25 mouse cellular contexts compared by ENCODE assay signal in genomic region chr1:190848676-190849075, GRCm38 (mm10).
DNase-seq lines count a peak whose midpoint lies in the region; ATAC-seq and TF ChIP-seq lines count a peak whose summit lies in the region.
"Had no signal": no experiment of that assay in that cellular context is flagged by ENCODE, and none has a peak within 500 bp of the region (broad histone marks: within the 10 kb centered on the region; RNA-seq: fewer than 3 reads in every experiment).

No protein-coding gene starts in this region.

- H3K4me3 ChIP-seq in intestine, embryonic 15.5 days (replicated peaks) = no peak overlapping the region
- H3K4me3 ChIP-seq in intestine, postnatal 0 days (ENCODE audit: low read depth, low read length) = no peak overlapping the region
- H3K4me3 ChIP-seq in neural tube, embryonic 12.5 days = no peak overlapping the region
- H3K4me3 ChIP-seq in embryonic facial prominence, embryonic 10.5 days = no peak overlapping the region
- no peak overlapping the region for H3K4me3 ChIP-seq in lung, adult 2 months (replicated peaks; ENCODE audit: extremely low read depth, low read depth, low read length)
- H3K4me3 ChIP-seq: embryonic facial prominence, embryonic 13.5 days; heart, embryonic 12.5 days; hindbrain, embryonic 15.5 days; limb, embryonic 15.5 days; stomach, embryonic 15.5 days had no signal

- no peak for TF ChIP-seq CTCF in intestine, postnatal 0 days (IDR thresholded peaks at IDR 0.05; ENCODE audit: low read depth)
- no peak for TF ChIP-seq CTCF in lung, adult 2 months (IDR thresholded peaks at IDR 0.05; ENCODE audit: insufficient read depth, low read length)

- no peak overlapping the region for H3K9ac ChIP-seq in intestine, embryonic 15.5 days
- H3K9ac ChIP-seq in intestine, postnatal 0 days (ENCODE audit: low read depth, low read length) = no peak overlapping the region
- no peak overlapping the region for H3K9ac ChIP-seq in neural tube, embryonic 12.5 days
- H3K9ac ChIP-seq: embryonic facial prominence, embryonic 13.5 days; heart, embryonic 12.5 days; hindbrain, embryonic 15.5 days; limb, embryonic 15.5 days; liver, embryonic 14.5 days; stomach, embryonic 15.5 days had no signal

- ATAC-seq in intestine, embryonic 15.5 days = 0 out of 2 replicates have a peak, but pooled peaks have one; percentile 26
- no peak for ATAC-seq in intestine, postnatal 0 days
- ATAC-seq in neural tube, embryonic 12.5 days (ENCODE audit: low FRiP score, low read depth) = 0 out of 2 replicates have a peak, but pooled peaks have one; percentile 29
- ATAC-seq: forebrain, embryonic 14.5 days had no signal

- H3K27ac ChIP-seq in intestine, embryonic 15.5 days = no peak overlapping the region
- H3K27ac ChIP-seq in intestine, postnatal 0 days (ENCODE audit: low read depth, low read length) = no peak overlapping the region
- no peak overlapping the region for H3K27ac ChIP-seq in neural tube, embryonic 12.5 days
- no peak overlapping the region for H3K27ac ChIP-seq in embryonic facial prominence, embryonic 10.5 days (replicated peaks)
- H3K27ac ChIP-seq: embryonic facial prominence, embryonic 13.5 days; hindbrain, embryonic 15.5 days; limb, embryonic 15.5 days; liver, embryonic 14.5 days; stomach, embryonic 15.5 days had no signal

- H3K9me3 ChIP-seq in intestine, embryonic 15.5 days = no peaks in the 10 kb centered on the region
- H3K9me3 ChIP-seq in intestine, postnatal 0 days (ENCODE audit: control insufficient read depth) = no peaks in the 10 kb centered on the region
- H3K9me3 ChIP-seq in neural tube, embryonic 12.5 days = no peaks in the 10 kb centered on the region
- H3K9me3 ChIP-seq in embryonic facial prominence, embryonic 10.5 days = no peaks in the 10 kb centered on the region
- H3K9me3 ChIP-seq: embryonic facial prominence, embryonic 13.5 days; heart, embryonic 12.5 days; hindbrain, embryonic 15.5 days; limb, embryonic 15.5 days; stomach, embryonic 15.5 days had no signal

- TF ChIP-seq POLR2A in lung, adult 2 months (IDR thresholded peaks at IDR 0.05; ENCODE audit: borderline replicate concordance, extremely low read depth, low read depth, low read length) = no peak

- no peaks in the 10 kb centered on the region for H3K27me3 ChIP-seq in intestine, embryonic 15.5 days (replicated peaks)
- no peaks in the 10 kb centered on the region for H3K27me3 ChIP-seq in intestine, postnatal 0 days (replicated peaks; ENCODE audit: control insufficient read depth, insufficient read depth, low read length)
- no peaks in the 10 kb centered on the region for H3K27me3 ChIP-seq in neural tube, embryonic 12.5 days (replicated peaks)
- H3K27me3 ChIP-seq in embryonic facial prominence, embryonic 10.5 days (replicated peaks; ENCODE audit: low read depth, poor library complexity, severe bottlenecking) = no peaks in the 10 kb centered on the region
- H3K27me3 ChIP-seq: embryonic facial prominence, embryonic 13.5 days; heart, embryonic 12.5 days; hindbrain, embryonic 15.5 days; limb, embryonic 15.5 days; stomach, embryonic 15.5 days had no signal

- no peaks in the 10 kb centered on the region for H3K4me1 ChIP-seq in intestine, embryonic 15.5 days (replicated peaks)
- no peaks in the 10 kb centered on the region for H3K4me1 ChIP-seq in intestine, postnatal 0 days (replicated peaks; ENCODE audit: control insufficient read depth, insufficient read depth, low read length)
- 0 out of 2 replicates have a peak, but pooled peaks cover 8% of the 10 kb centered on the region for H3K4me1 ChIP-seq in neural tube, embryonic 12.5 days
- peaks cover 9% of the 10 kb centered on the region for H3K4me1 ChIP-seq in embryonic facial prominence, embryonic 10.5 days
- no peaks in the 10 kb centered on the region for H3K4me1 ChIP-seq in lung, adult 2 months (ENCODE audit: control insufficient read depth, insufficient read depth, low read length)
- H3K4me1 ChIP-seq: embryonic facial prominence, embryonic 13.5 days; hindbrain, embryonic 15.5 days; limb, embryonic 15.5 days; stomach, embryonic 15.5 days had no signal

- DNase-seq in neural tube, embryonic 10.5 days (ENCODE audit: extremely low spot score, low spot score) = no peak
- DNase-seq in embryonic facial prominence, embryonic 10.5 days (ENCODE audit: low spot score) = peak; percentile 35
- no peak for DNase-seq in cerebellum, postnatal 10 days
- DNase-seq in lung, adult 2 months = no peak
- DNase-seq: adrenal gland, postnatal 25 days; cerebellum, adult 8-10 months; gastrocnemius, postnatal 25 days; heart, adult 18-20 months; heart, postnatal 10 days; kidney, adult 18-20 months; left cerebral cortex, postnatal 4 days; lung, postnatal 4 days; right cerebral cortex, adult 18-20 months; right cerebral cortex, postnatal 4 days; thymus, postnatal 25 days had no signal

- 60% methylated on average over 3 of the region's 3 CpGs for WGBS in intestine, embryonic 15.5 days
- WGBS in intestine, postnatal 0 days = 44% methylated on average over 3 of the region's 3 CpGs
- 20% methylated on average over 3 of the region's 3 CpGs for WGBS in neural tube, embryonic 12.5 days
- 45% methylated on average over 3 of the region's 3 CpGs for WGBS in embryonic facial prominence, embryonic 10.5 days
- WGBS in lung, adult 2 months = 73% methylated on average over 3 of the region's 3 CpGs

- H3K36me3 ChIP-seq in intestine, embryonic 15.5 days = peaks cover 3% of the 10 kb centered on the region; the same call in 1 of the 2 replicates
- peaks cover 11% of the 10 kb centered on the region for H3K36me3 ChIP-seq in intestine, postnatal 0 days (ENCODE audit: control insufficient read depth, insufficient read depth)
- H3K36me3 ChIP-seq in neural tube, embryonic 12.5 days = peaks cover 4% of the 10 kb centered on the region; the same call in 1 of the 2 replicates
- H3K36me3 ChIP-seq in embryonic facial prominence, embryonic 10.5 days (replicated peaks) = peaks cover 11% of the 10 kb centered on the region
- H3K36me3 ChIP-seq: hindbrain, embryonic 15.5 days; stomach, embryonic 15.5 days had no signal

- no peak overlapping the region for H3K4me2 ChIP-seq in intestine, embryonic 15.5 days (replicated peaks)
- no peak overlapping the region for H3K4me2 ChIP-seq in intestine, postnatal 0 days (replicated peaks; ENCODE audit: low read depth)
- H3K4me2 ChIP-seq in neural tube, embryonic 12.5 days (replicated peaks) = no peak overlapping the region
- H3K4me2 ChIP-seq: embryonic facial prominence, embryonic 13.5 days; heart, embryonic 12.5 days; hindbrain, embryonic 15.5 days; limb, embryonic 15.5 days; stomach, embryonic 15.5 days had no signal
